Mouse (Mus musculus) midbrain, embryonic 14.5 days (tissue): ENCODE data around the gene Serpina9. TPM values are rescaled to one million over a fixed set of nuclear protein-coding genes. Genes with fewer than 3 reads are reported as not detected.

Source experiments
- ATAC-seq: fragments of 200-750 bp; cut with Nextera tagmentation; 2 replicates; pipeline ENCODE4 v1.8.0; 2017; ENCODE audit warnings: moderate number of reproducible peaks, moderate library complexity; ENCODE audit not compliant: low FRiP score, low TSS enrichment
- DNase-seq: peaks from one replicate; pipeline ENCODE4 v3.0.0-alpha.2; 2015
- H3K27ac ChIP-seq: fragments of 300-500 bp; sonication (generic); replicated peaks from 2 replicates; pipeline ENCODE4 v1.5.1; 2014; ENCODE audit warnings: mild to moderate bottlenecking, low read depth, low read length, moderate library complexity
- H3K27me3 ChIP-seq: fragments of 300-500 bp; sonication (generic); 2 replicates; pipeline ENCODE4 v1.6.1; 2014; ENCODE audit warnings: low read length, control low read depth, mixed read lengths; ENCODE audit not compliant: control insufficient read depth, insufficient read depth
- H3K36me3 ChIP-seq: fragments of 300-500 bp; sonication (generic); 2 replicates; pipeline ENCODE4 v1.6.1; 2014; ENCODE audit warnings: low read length, control low read depth; ENCODE audit not compliant: control insufficient read depth, insufficient read depth
- H3K4me1 ChIP-seq: fragments of 300-500 bp; sonication (generic); 2 replicates; pipeline ENCODE4 v1.6.1; 2014; ENCODE audit warnings: mild to moderate bottlenecking, antibody characterized with exemption, low read length, control low read depth; ENCODE audit not compliant: control insufficient read depth, insufficient read depth
- H3K4me2 ChIP-seq: fragments of 300-500 bp; sonication (generic); 2 replicates; pipeline ENCODE4 v1.6.1; 2014; ENCODE audit warnings: mild to moderate bottlenecking, low read length, moderate library complexity
- H3K4me3 ChIP-seq: fragments of 300-500 bp; sonication (generic); replicated peaks from 2 replicates; pipeline ENCODE4 v1.5.1; 2014; ENCODE audit warnings: low read depth, low read length
- H3K9ac ChIP-seq: fragments of 300-500 bp; sonication (generic); replicated peaks from 2 replicates; pipeline ENCODE4 v1.6.1; 2014; ENCODE audit warnings: mild to moderate bottlenecking, low read length, moderate library complexity
- H3K9me3 ChIP-seq: fragments of 300-500 bp; sonication (generic); 2 replicates; pipeline ENCODE4 v1.6.1; 2016; ENCODE audit warnings: low read length, control low read depth, mixed read lengths; ENCODE audit not compliant: control insufficient read depth
- WGBS: fragments of 180-500 bp; shearing (Covaris S2); extraction: QIAGEN DNeasy Blood & Tissue Kit; methylation state at CpG from one replicate; pipeline ENCODE4 v1.1.7; 2014; 5-methylcytosine and 5-hydroxymethylcytosine counted together
- polyA plus RNA-seq: library from polyadenylated mRNA; unstranded; fragments of >200 nt; fragmentation: Nextera tagmentation; extraction: Ambion mirVana; gene quantifications from 2 replicates; pipeline ENCODE4 v1.2.1, GENCODE M21; 2014

The Serpina9 gene
- polyA plus RNA-seq, 1 experiment from 2014 or later, result not detected

DNA sequence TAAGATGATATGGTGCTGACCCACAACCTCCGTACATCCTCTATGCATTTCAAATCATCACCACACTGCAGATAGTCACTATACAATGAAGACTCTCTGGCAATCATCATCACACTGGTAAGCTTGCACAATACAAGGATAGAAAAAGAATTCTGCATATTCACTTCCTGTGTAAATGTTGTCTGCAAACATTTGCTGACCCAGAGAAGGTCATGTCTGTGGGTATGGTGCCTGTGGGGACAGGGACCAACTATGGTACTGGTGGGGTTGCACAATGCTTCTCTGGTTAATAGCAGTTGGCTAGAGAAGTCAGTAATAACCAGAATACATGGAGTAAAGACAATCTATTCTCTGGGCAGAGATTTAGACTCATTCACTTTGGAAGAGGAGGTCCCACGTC lies 29.2 kb upstream of the Serpina9 start:
- no peak overlapping the region for H3K27ac ChIP-seq
- no peaks in the 10 kb centered on the region for H3K36me3 ChIP-seq
- 93% methylated on average over 2 of the region's 2 CpGs for WGBS
- no peak overlapping the region for H3K9ac ChIP-seq
- H3K4me1 ChIP-seq, result no peaks in the 10 kb centered on the region
- H3K4me2 ChIP-seq, result no peak overlapping the region
- H3K4me3 ChIP-seq, result no peak overlapping the region
- DNase-seq (no peak), ATAC-seq (no peak)
- no peaks in the 10 kb centered on the region for H3K9me3 ChIP-seq
- no peaks in the 10 kb centered on the region for H3K27me3 ChIP-seq

DNA sequence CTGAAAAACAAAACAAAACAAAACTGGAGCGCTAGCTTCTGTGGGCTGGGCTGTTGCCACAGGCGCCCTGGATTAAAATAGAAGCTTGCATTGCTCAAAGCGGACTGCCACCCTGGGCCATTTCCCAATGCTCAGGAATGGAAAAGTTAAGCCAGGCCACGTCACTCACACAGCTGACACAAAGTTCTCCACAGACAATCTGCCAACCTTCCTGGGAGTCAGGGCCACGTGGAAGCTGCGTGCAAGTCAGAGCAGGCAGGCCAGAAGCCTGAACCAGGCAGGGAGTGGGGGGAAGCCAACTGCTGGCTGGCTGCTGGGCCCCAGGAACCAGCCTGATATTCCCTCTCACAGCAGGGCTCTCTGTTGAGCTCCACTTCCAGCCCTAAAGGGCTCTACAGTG lies 27.8 kb upstream of the Serpina9 start:
- Histone ChIP-seq H3K4me2 (no peak overlapping the region), H3K9ac (no peak overlapping the region), H3K9me3 (no peaks in the 10 kb centered on the region), H3K27ac (no peak overlapping the region), H3K4me1 (no peaks in the 10 kb centered on the region), H3K27me3 (no peaks in the 10 kb centered on the region), H3K4me3 (no peak overlapping the region), H3K36me3 (no peaks in the 10 kb centered on the region)
- WGBS, result 59% methylated on average over 6 of the region's 6 CpGs
- ATAC-seq, result no peak
- DNase-seq, result no peak

DNA sequence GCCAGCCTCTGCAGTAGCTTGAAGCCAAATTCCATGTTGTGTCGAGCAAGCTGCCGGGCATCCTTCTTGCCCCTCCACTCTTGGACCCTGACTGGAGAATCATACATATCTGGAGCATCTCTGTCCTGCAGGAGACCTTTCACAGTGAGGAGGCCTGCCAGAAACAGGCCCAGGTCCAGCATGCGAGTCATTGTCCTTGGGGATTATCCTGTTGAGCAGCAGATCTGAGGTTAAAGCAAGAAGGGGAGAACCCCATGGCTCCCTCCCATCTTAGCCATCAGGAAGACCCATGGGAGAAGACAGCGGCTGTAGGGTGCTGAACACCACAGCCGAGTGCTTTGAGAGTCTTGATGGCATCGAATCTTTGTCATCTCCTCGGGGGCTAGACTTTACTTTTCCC lies 24.6 kb upstream of the Serpina9 start:
- no peaks in the 10 kb centered on the region for H3K36me3 ChIP-seq
- WGBS, result 89% methylated on average over 7 of the region's 7 CpGs
- no peak for ATAC-seq

DNA sequence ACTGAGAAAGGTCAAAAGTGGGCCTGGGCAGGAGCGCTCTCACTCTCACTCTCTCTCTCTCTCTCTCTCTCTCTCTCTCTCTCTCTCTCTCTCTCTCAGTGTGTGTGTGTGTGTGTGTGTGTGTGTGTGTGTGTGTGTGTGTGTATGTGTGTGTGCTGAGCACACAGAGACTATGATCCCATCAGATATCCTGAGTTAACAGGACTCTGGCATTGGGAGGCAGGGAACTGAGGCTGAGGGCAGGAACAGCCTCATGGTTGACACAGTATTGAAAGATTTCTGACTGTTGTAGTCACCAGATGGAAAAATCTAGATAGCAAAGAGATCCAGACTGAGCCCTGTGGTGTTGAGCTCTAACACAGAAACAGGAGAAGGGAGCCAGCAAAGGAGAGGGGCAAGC lies 20.2 kb upstream of the Serpina9 start:
- H3K9ac ChIP-seq, result no peak overlapping the region
- no peaks in the 10 kb centered on the region for H3K36me3 ChIP-seq
- H3K4me3 ChIP-seq, result no peak overlapping the region
- no peak overlapping the region for H3K27ac ChIP-seq
- H3K4me2 ChIP-seq, result no peak overlapping the region
- H3K4me1 ChIP-seq, result no peaks in the 10 kb centered on the region
- H3K27me3 ChIP-seq, result no peaks in the 10 kb centered on the region
- WGBS, result 91% methylated on average over 1 of the region's 1 CpGs
- ATAC-seq (no peak), DNase-seq (no peak)
- H3K9me3 ChIP-seq, result no peaks in the 10 kb centered on the region

More for the DNA sequence above, 24.6 kb upstream of the Serpina9 start:
- Histone ChIP-seq H3K4me3 (no peak overlapping the region), H3K27me3 (no peaks in the 10 kb centered on the region), H3K4me2 (no peak overlapping the region), H3K27ac (no peak overlapping the region), H3K4me1 (no peaks in the 10 kb centered on the region), H3K9ac (no peak overlapping the region), H3K9me3 (no peaks in the 10 kb centered on the region)
- no peak for DNase-seq

DNA sequence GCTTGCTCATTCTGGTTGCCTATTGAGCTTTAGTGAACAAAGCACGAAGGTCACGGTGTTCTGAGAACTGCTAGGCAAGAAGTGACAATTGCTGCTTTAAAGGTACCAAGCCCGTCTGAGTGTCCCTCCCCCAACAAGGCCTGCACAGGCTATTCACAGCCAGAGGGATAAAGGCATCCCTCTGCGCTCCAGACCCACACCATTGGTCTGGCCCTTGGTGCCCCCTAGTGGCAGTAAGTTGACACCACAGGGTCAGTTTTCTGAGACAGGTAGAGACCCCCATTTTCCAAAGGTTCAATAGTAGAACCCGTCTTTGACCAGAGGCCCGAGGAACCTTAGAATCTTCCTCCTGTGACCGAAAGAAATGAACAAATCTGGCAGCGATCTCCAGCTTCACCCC lies 16.4 kb upstream of the Serpina9 start:
- peak; percentile 42 for DNase-seq
- 40% methylated on average over 8 of the region's 8 CpGs for WGBS
- Histone ChIP-seq H3K36me3 (no peaks in the 10 kb centered on the region), H3K27me3 (no peaks in the 10 kb centered on the region), H3K4me3 (no peak overlapping the region), H3K9ac (no peak overlapping the region), H3K4me1 (no peaks in the 10 kb centered on the region), H3K9me3 (no peaks in the 10 kb centered on the region), H3K27ac (no peak overlapping the region), H3K4me2 (no peak overlapping the region)
- no peak; the same call in 1 of the 2 replicates for ATAC-seq

DNA sequence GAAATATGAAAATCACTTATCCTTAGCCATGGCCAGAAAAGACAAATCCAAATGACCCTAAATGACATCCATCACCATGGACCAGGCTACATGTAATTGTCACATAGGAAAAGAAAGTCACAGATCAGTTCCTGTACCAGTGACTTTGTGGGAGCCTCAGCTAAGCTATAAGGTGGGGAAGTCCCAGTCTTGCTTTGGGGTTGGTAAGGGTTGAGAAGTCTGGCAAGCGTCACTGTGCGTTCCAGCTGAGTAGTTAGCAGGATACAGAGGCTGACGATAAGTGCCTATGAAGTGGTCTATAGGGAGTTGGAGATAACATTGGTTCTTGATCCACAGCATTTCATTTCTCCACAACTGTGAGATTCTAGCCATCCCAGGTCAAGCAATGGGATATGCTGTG lies 1.7 kb upstream of the Serpina9 start:
- Histone ChIP-seq H3K27me3 (no peaks in the 10 kb centered on the region), H3K4me1 (no peaks in the 10 kb centered on the region), H3K4me2 (no peak overlapping the region), H3K9ac (no peak overlapping the region), H3K27ac (no peak overlapping the region), H3K36me3 (no peaks in the 10 kb centered on the region), H3K4me3 (no peak overlapping the region), H3K9me3 (no peaks in the 10 kb centered on the region; the same call in 1 of the 2 replicates)
- ATAC-seq, result no peak
- WGBS, result 87% methylated on average over 3 of the region's 3 CpGs
- DNase-seq, result no peak

DNA sequence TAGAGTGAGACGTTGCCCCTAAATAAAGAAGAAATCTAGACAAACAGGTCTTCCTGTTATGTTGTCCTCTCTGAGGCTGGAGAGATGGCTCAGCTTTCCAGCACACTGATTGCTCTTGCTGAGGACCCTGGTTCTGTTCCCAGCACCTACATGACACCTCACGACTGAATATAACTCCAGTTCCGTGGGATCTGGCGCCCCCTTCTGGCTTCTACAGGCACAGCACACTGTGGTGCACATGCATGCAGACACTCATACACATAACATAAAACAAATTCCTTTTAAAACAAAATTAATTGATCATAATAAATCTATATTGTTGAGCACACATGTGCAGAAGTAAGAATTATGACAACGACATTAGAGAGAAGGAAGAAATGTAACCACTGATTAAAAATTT lies 8.9 kb downstream of the Serpina9 start:
- Histone ChIP-seq H3K4me3 (no peak overlapping the region), H3K4me2 (no peak overlapping the region), H3K36me3 (no peaks in the 10 kb centered on the region), H3K27me3 (no peaks in the 10 kb centered on the region), H3K9ac (no peak overlapping the region), H3K4me1 (no peaks in the 10 kb centered on the region), H3K9me3 (no peaks in the 10 kb centered on the region), H3K27ac (no peak overlapping the region)
- no peak for DNase-seq
- WGBS, result 80% methylated on average over 5 of the region's 5 CpGs
- ATAC-seq, result no peak

DNA sequence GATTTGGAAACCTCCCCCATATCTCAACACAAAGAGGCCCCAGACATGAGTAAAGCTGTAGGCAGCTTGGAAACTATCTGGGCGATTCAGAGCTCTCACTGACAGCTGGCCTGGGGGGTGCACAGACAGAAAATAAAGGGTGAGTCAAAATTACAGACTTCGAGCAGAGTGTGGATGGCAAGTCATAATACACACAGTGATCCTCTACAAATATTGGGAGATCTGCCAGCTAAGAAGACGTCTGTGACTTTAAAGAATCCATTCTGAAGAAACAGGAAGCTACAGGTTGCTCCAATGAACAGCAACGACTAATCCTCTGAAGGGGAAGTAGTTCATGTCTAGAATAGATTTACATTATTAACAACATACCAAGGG lies 10.3 kb downstream of the Serpina9 start:
- no peaks in the 10 kb centered on the region for H3K9me3 ChIP-seq
- 64% methylated on average over 4 of the region's 4 CpGs for WGBS
- no peak overlapping the region for H3K9ac ChIP-seq
- no peak for ATAC-seq
- H3K27ac ChIP-seq, result no peak overlapping the region
- H3K4me1 ChIP-seq, result no peaks in the 10 kb centered on the region
- no peak overlapping the region for H3K4me2 ChIP-seq
- no peaks in the 10 kb centered on the region for H3K36me3 ChIP-seq
- no peak overlapping the region for H3K4me3 ChIP-seq
- DNase-seq, result no peak
- no peaks in the 10 kb centered on the region for H3K27me3 ChIP-seq

DNA sequence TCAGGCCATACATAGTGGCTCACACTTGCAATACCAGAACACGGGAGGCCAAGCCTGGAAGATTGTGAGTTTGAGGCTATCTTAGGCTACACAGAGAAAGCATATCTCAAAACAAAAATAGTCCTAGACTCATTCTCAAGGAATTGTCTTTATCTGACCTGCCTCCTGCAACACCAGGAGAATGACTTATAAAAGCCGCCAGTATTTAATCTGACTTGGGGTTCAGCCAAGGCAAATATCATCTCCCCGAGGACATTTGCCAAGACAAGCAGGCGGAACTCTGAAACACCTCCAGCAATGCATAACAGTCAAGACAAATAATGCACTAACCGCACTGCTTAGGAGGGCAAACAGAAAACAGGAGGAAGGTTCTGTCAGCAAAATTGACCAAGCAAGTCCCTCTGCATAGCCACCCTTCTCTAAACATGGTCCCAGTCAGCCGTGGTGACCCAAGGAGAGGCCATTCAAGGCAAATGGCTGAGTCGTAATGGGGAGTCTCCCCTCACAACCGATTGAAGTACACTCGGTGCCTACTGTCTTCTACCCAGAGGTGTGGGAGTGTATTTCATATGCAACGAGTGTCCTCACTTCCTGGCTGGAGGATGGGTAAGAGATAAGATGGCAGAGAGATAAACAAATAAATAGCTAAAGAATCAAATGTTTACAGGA lies 10.9 kb downstream of the Serpina9 start:
- no peaks in the 10 kb centered on the region for H3K36me3 ChIP-seq
- H3K27me3 ChIP-seq, result no peaks in the 10 kb centered on the region
- 84% methylated on average over 10 of the region's 10 CpGs for WGBS
- H3K27ac ChIP-seq, result no peak overlapping the region
- no peak overlapping the region for H3K4me3 ChIP-seq
- H3K9ac ChIP-seq, result no peak overlapping the region
- no peak for ATAC-seq
- no peaks in the 10 kb centered on the region for H3K4me1 ChIP-seq
- no peaks in the 10 kb centered on the region for H3K9me3 ChIP-seq
- H3K4me2 ChIP-seq, result no peak overlapping the region
- DNase-seq, result peak; percentile 10
